ENCODE assay signal across 8 mouse cellular contexts in the genomic region with DNA sequence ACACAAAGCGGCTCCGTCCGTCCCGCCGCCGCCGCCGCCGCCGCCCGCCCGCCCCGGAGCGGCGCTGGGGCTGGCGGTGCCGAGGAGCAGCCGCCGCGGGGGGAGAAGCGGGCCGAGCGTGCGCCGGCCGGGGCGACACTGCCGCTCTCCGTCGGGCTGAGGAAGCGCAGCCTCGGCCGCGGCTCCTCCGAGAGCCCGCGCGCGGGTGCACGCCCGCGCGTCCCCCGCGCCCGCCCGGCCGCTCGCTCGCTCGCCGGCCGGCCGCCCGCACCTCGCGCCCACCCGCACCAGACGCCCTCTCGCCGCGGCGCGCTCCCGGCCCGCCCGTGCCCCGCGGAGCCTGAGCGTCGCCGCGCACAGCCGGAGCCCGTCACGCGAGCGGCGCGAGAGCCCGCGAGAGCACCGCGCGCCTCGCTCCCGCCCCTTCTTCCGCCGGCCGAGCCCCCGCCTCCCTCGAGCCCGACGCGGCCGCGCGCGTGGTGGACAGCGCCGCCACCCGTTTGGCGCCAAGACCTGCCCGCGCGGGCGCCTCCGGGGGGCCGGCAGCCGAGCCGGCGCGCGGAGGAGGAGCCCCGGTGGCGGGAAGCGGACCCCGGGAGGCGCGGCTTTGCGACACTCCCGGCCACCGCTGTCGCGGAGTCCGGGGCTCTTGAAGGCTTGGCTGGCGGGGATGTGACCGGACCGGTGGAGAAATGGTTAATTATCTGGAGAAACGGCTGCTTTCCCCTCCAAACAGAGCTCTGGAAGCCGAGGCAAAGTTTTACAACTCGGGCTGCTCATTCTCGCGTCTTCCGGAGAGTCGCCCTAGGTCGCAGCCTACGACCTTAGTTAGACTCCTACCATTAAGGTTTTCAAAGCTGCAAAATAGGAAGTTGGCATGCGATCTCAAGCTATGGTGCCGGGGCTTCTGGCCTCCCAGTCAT. TPM values are rescaled to one million over a fixed set of nuclear protein-coding genes. Genes with fewer than 3 reads are reported as not detected.
DNase-seq lines count a peak whose midpoint lies in the region; ATAC-seq and TF ChIP-seq lines count a peak whose summit lies in the region.

Gene Pds5a, minus strand, starts transcription at position 438 of the 923 bp plus-strand sequence.

- H3K27ac ChIP-seq in heart, embryonic 11.5 days (ENCODE audit: low read depth, low read length): peak within 1 kb of the TSS; percentile 97
- H3K27ac ChIP-seq in kidney, embryonic 16.5 days (ENCODE audit: low read length): peak within 1 kb of the TSS; percentile 98
- H3K27ac ChIP-seq in liver, adult 2 months (replicated peaks; ENCODE audit: insufficient read depth, low read depth, low read length): peak within 1 kb of the TSS; percentile 76

- no peaks in the 10 kb centered on the region for H3K27me3 ChIP-seq in heart, embryonic 11.5 days (ENCODE audit: control insufficient read depth, insufficient read depth, low read length)
- H3K27me3 ChIP-seq in kidney, embryonic 16.5 days (ENCODE audit: insufficient read depth, low read length): no peaks in the 10 kb centered on the region
- no peaks in the 10 kb centered on the region for H3K27me3 ChIP-seq in liver, adult 2 months (ENCODE audit: control insufficient read depth, insufficient read depth, low read length)
- no peaks in the 10 kb centered on the region for H3K27me3 ChIP-seq in myocyte (ENCODE audit: control insufficient read depth, insufficient read depth, insufficient read length)
- H3K27me3 ChIP-seq in splenic B cell, adult 2 months (ENCODE audit: control insufficient read depth, insufficient read depth, low read length, poor library complexity, severe bottlenecking): no peaks in the 10 kb centered on the region

- H3K4me2 ChIP-seq in heart, embryonic 11.5 days: peak within 1 kb of the TSS; percentile 84
- H3K4me2 ChIP-seq in kidney, embryonic 16.5 days (replicated peaks; ENCODE audit: low read depth, low read length): peak within 1 kb of the TSS; percentile 83
- peak within 1 kb of the TSS; percentile 94 for H3K4me2 ChIP-seq in myocyte (ENCODE audit: low read depth)

- ATAC-seq in erythroblast, adult 5-6 weeks (replicated peaks; ENCODE audit: low FRiP score, poor library complexity, severe bottlenecking): peak; percentile 75
- ATAC-seq in heart, embryonic 11.5 days (replicated peaks; ENCODE audit: insufficient number of reproducible peaks, low FRiP score, low TSS enrichment): peak; percentile 83
- ATAC-seq in kidney, embryonic 16.5 days (ENCODE audit: low FRiP score, low TSS enrichment): peak; percentile 92

- H3K79me2 ChIP-seq in liver, adult 2 months (ENCODE audit: control insufficient read depth, insufficient read depth, low read length): peaks cover 21% of the 10 kb centered on the region
- H3K79me2 ChIP-seq in myocyte (ENCODE audit: control insufficient read depth, insufficient read depth): peaks cover 35% of the 10 kb centered on the region

- TF ChIP-seq CTCF in liver, adult 2 months (IDR thresholded peaks at IDR 0.05; ENCODE audit: low read depth, low read length): peak; percentile 65

- no peaks in the 10 kb centered on the region for H3K9me3 ChIP-seq in heart, embryonic 11.5 days (replicated peaks; ENCODE audit: control insufficient read depth, low read length)
- no peaks in the 10 kb centered on the region for H3K9me3 ChIP-seq in kidney, embryonic 16.5 days (ENCODE audit: low read length)

- H3K36me3 ChIP-seq in heart, embryonic 11.5 days (ENCODE audit: control insufficient read depth, insufficient read depth, low read length): peaks cover 6% of the 10 kb centered on the region
- H3K36me3 ChIP-seq in kidney, embryonic 16.5 days (ENCODE audit: insufficient read depth, low read length): 0 out of 2 replicates have a peak, but pooled peaks cover 5% of the 10 kb centered on the region
- H3K36me3 ChIP-seq in liver, adult 2 months (ENCODE audit: control insufficient read depth, insufficient read depth, low read length): peaks cover 5% of the 10 kb centered on the region; the same call in 1 of the 2 replicates
- peaks cover 6% of the 10 kb centered on the region for H3K36me3 ChIP-seq in myocyte (ENCODE audit: control insufficient read depth, insufficient read depth)
- peaks cover 2% of the 10 kb centered on the region for H3K36me3 ChIP-seq in splenic B cell, adult 2 months (ENCODE audit: control insufficient read depth, insufficient read depth, low read length, poor library complexity, severe bottlenecking)

- TF ChIP-seq POLR2A in liver, adult 2 months (IDR thresholded peaks at IDR 0.05; ENCODE audit: extremely low read depth, insufficient read depth, low read length): peak; percentile 41; the same call in 1 of the 2 replicates
- peak; percentile 52 for TF ChIP-seq POLR2A in myocyte (IDR thresholded peaks at IDR 0.05; ENCODE audit: insufficient read length, low read depth)

- H3K4me1 ChIP-seq in heart, embryonic 11.5 days (ENCODE audit: control insufficient read depth, insufficient read depth, low read length): peaks cover 16% of the 10 kb centered on the region
- peaks cover 17% of the 10 kb centered on the region for H3K4me1 ChIP-seq in kidney, embryonic 16.5 days (ENCODE audit: insufficient read depth, low read length)
- peaks cover 13% of the 10 kb centered on the region for H3K4me1 ChIP-seq in liver, adult 2 months (ENCODE audit: control insufficient read depth, insufficient read depth, low read length)

- peak within 1 kb of the TSS; percentile 99 for H3K4me3 ChIP-seq in heart, embryonic 11.5 days (ENCODE audit: low read depth, low read length)
- peak within 1 kb of the TSS; percentile 99 for H3K4me3 ChIP-seq in kidney, embryonic 16.5 days (ENCODE audit: low read length)
- H3K4me3 ChIP-seq in liver, adult 2 months (ENCODE audit: insufficient read depth, low read depth, low read length): peak within 1 kb of the TSS; percentile 76
- peak within 1 kb of the TSS; percentile 62 for H3K4me3 ChIP-seq in myocyte

- peak within 1 kb of the TSS; percentile 95 for H3K9ac ChIP-seq in heart, embryonic 11.5 days (ENCODE audit: low read depth, low read length)
- peak within 1 kb of the TSS; percentile 99 for H3K9ac ChIP-seq in kidney, embryonic 16.5 days (replicated peaks; ENCODE audit: low read length)
- H3K9ac ChIP-seq in liver, adult 2 months (ENCODE audit: low read depth, low read length): peak within 1 kb of the TSS; percentile 100

- peak; percentile 86 to 91 for DNase-seq in B cell, adult 2 months
- peak; percentile 95 for DNase-seq in brain, adult 2 months (ENCODE audit: low read depth, low spot score)
- peak; percentile 69 for DNase-seq in liver, adult 2 months (ENCODE audit: extremely low read depth, low read depth, low spot score)
- peak; percentile 91 for DNase-seq in splenic B cell, adult 2 months (ENCODE audit: low read depth, low spot score)

- under 1% methylated on average over 72 of the region's 140 CpGs for WGBS in heart, embryonic 11.5 days (ENCODE audit: insufficient replicate concordance)
- WGBS in kidney, embryonic 16.5 days: under 1% methylated on average over 98 of the region's 140 CpGs
- WGBS in liver, adult 2 months: 1% methylated on average over 97 of the region's 140 CpGs

- peak within 1 kb of the TSS; percentile 100 for H3ac ChIP-seq in myocyte (ENCODE audit: control insufficient read depth, insufficient read length)

TF ChIP-seq in myocyte, 11 proteins besides CTCF, POLR2A, EP300 and RAD21:
- TF ChIP-seq MYOD1 (IDR thresholded peaks at IDR 0.05; ENCODE audit: control insufficient read depth in 1 of 3, insufficient read length in 2 of 3, low read depth in 2 of 3) (peak in 1 of 3 experiments; percentile 42), TCF12 (IDR thresholded peaks at IDR 0.05; ENCODE audit: insufficient read depth, poor library complexity, severe bottlenecking) (no peak), MYOG (IDR thresholded peaks at IDR 0.05; ENCODE audit: control insufficient read depth in 1 of 3, insufficient read depth in 1 of 3, insufficient read length in 2 of 3, low read depth in 2 of 3) (peak in 1 of 3 experiments; percentile 39), SRF (IDR thresholded peaks at IDR 0.05; ENCODE audit: control insufficient read depth, insufficient read length, low read depth) (no peak), CEBPB (IDR thresholded peaks at IDR 0.05; ENCODE audit: insufficient read depth, poor library complexity, severe bottlenecking) (no peak), USF1 (IDR thresholded peaks at IDR 0.05; ENCODE audit: low read depth) (no peak), TCF3 (IDR thresholded peaks at IDR 0.05; ENCODE audit: insufficient read length, low read depth) (no peak), POLR2AphosphoS2 (IDR thresholded peaks at IDR 0.05; ENCODE audit: insufficient read length, low read depth) (no peak), REST (IDR thresholded peaks at IDR 0.05; ENCODE audit: insufficient read depth, insufficient read length) (no peak), MAX (IDR thresholded peaks at IDR 0.05; ENCODE audit: low read depth) (no peak), E2F4 (IDR thresholded peaks at IDR 0.05; ENCODE audit: insufficient read depth) (peak; percentile 59)

RNA-seq across cellular contexts. Expression of gene Pds5a, which starts in this region (rescaled TPM):
- total RNA-seq in erythroblast, adult 5-6 weeks (2015; ENCODE audit: low replicate concordance): 53.1 and 90.5 TPM in 2 replicates
- 94.4 and 98.8 TPM in 2 replicates for total RNA-seq in erythroblast, adult 5-6 weeks (2017; ENCODE audit: low replicate concordance)
- 68.0 and 70.8 TPM in 2 replicates for polyA plus RNA-seq in heart, embryonic 11.5 days (2014; fragmentation: Nextera tagmentation; extraction: Ambion mirVana)
- polyA plus RNA-seq in kidney, embryonic 16.5 days (2015; fragmentation: Nextera tagmentation; extraction: Ambion mirVana): 56.2 and 60.6 TPM in 2 replicates
- 64.4 and 69.5 TPM in 2 replicates for total RNA-seq in liver, adult 2 months (2014; rRNA removed)
- 6.7 and 8.2 TPM in 2 replicates for polyA plus RNA-seq in liver, adult 2 months (2012; rRNA removed)
- polyA plus RNA-seq in myocyte (2012; fragmentation: generic; extraction: Trizol): 17.5 TPM

Comparison
In these comparisons a context has a peak if more than half of its experiments do, and no peak if none do; other contexts are left out.
1. Peak in every context shown above with its lines: DNase-seq, ATAC-seq, H3K4me3 ChIP-seq and H3K27ac ChIP-seq.